Mouse (Mus musculus) urinary bladder, adult 2 months (tissue): ENCODE measurements around the gene Ccdc107. TPM values are rescaled to one million over a fixed set of nuclear protein-coding genes. Genes with fewer than 3 reads are reported as not detected.
"Not testable (repeated sequence)": the region's sequence is repeated elsewhere in the genome, so short reads cannot be mapped to it uniquely, and the experiment has no call there.

Experiments
- DNase-seq: peaks from one replicate; pipeline ENCODE4 v3.0.0; 2022; ENCODE audit warnings: low spot score
- polyA plus RNA-seq: library from polyadenylated mRNA; depleted of rRNA; stranded (reverse); fragments of >200 nt; gene quantifications from 2 replicates; pipeline ENCODE4 v1.2.3, GENCODE M21; 2012

The Ccdc107 gene
- polyA plus RNA-seq, 1 experiment: 290 TPM

DNA sequence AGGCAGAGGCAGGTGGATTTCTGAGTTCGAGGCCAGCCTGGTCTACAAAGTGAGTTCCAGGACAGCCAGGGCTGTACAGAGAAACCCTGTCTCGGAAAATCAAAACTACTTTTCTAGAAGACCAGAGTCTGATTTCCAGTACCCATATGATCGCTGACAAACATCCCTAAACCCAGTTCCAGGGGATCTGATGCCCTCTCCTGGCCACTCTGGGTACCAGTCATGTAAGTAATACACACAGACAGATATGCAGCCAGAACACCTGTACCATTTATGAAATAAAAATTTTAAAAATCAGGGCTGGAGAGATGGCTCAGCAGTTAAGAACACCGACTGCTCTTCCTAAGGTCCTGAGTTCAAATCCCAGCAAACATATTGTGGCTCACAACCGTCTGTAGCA lies 7.0 kb upstream of the Ccdc107 start:
- not testable (repeated sequence) for DNase-seq

- DNase-seq: no peak
Measured at GRCm38 (mm10) chr4:43489611-43490010, 3.1 kb upstream of the Ccdc107 start.

DNA sequence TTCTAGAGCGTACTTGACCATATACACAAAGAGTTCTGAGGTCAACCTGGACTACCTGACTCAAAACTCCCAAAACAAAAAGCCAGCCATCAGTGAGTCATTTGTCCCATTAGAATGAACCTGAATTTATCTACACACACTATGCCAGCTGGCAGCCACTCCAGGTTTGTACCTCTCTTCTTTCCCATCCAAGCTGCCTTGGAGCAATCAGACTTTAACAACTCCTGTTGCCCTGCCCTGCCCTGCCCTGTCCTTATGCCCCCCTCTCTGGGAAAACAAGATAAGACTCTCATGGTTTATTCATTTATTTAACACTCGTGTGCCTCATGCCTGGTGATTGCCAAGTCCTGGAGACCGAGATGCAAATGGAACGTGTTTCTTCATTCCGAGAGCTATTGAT lies 1.9 kb upstream of the Ccdc107 start:
- DNase-seq: no peak

GRCm38 (mm10) chr4:43492101-43492820 lies 439 bp upstream of the Ccdc107 start:
- no peak for DNase-seq

GRCm38 (mm10) chr4:43493186-43493845 lies 616 bp downstream of the Ccdc107 start:
- DNase-seq: peak; percentile 98

DNA sequence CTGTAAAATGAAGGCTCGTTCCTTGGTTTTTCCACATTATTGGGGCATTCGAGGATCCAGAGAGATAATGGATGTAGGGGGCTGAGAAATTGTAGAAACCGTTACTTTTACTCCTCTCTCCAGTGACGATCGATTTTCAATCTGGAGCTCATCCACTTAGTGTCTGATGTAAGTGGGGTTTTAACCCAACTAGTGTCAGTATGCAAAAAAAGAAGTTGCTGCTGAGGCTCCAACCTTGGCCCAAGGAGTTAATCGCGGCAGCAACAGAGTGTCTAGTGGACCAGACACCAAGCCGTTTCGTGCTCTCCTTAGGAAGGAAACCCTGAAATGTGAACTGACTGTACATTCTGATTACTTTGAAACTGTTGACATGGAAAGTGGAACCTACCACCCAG lies 1.1 kb downstream of the Ccdc107 start:
- no peak for DNase-seq

GRCm38 (mm10) chr4:43496587-43496986 lies 3.9 kb downstream of the Ccdc107 start:
- no peak for DNase-seq

GRCm38 (mm10) chr4:43497405-43497804 lies 4.7 kb downstream of the Ccdc107 start:
- DNase-seq: no peak

DNA sequence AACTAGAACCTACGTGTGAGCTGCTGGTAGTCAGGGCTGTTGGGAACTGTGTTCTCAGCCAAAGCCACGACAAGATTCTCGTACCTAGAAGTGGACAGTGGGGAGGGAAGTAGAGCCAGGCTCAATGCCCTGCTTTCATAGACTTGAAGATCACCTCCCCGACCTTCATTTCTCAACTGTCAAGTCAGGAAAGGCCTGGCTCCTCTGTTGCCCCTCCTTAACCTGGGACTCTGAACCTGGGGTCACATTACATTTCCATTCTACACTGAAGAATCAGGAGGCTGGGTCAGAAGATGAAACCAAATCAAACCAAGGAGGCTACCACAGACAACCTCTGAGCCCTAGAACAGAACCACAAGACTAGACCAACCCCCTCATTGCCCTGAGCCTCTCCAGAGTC lies 5.2 kb downstream of the Ccdc107 start:
- no peak for DNase-seq

GRCm38 (mm10) chr4:43498983-43499382 lies 6.3 kb downstream of the Ccdc107 start:
- DNase-seq: no peak

DNA sequence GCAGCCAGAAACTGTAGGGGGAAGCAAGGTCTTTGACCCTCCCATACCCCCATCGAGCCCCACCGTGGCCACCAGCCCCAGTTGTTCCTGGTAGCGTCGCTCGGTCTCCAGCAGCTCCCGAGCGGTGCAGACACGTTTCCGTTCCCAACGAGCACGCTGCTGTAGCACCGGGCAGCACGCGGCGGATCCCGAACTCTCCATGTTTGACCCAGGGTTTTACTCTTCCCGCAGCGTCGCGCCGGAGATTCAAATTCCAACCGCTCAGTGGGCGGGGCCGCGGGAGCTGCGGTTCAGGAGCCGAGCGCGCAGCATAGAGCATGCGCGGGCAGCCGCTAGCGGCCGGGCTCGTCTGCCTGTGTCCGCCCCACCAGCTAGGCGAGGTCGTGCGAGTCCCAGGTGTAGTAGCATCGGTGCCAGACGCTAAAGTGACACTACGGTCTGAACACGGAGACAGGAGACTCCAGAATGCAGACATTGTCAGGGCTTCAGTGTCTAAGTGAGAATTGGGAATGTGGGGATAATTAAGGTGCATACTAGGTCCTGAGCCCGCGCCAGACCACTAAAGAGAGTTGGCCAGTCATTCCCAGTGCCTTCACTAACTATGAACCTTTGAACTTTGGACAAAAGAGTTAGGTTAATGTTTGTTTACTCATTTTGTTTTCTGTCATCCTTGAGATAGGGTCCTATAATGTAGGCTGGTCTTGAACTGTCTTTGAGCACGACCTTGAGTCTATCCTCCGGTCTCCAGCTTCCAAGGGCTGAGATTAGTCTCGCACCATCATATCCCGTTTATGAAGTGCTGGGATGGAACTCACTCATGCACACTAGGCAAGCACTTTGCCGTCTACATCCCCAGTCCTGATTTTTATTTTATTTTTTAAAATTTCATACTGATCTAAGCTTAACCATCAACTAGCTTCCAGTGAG lies 7.0 kb downstream of the Ccdc107 start, which contains the start of gene Arhgef39:
Gene Arhgef39, minus strand, starts transcription at position 289 of the 927 bp plus-strand sequence.
- peak; percentile 60 for DNase-seq

- no peak for DNase-seq
Measured at GRCm38 (mm10) chr4:43503041-43503440, 10.3 kb downstream of the Ccdc107 start.

- DNase-seq: no peak
Measured at GRCm38 (mm10) chr4:43503506-43503905, 10.8 kb downstream of the Ccdc107 start.

- DNase-seq: no peak
Measured at GRCm38 (mm10) chr4:43504269-43504668, 11.6 kb downstream of the Ccdc107 start.

DNA sequence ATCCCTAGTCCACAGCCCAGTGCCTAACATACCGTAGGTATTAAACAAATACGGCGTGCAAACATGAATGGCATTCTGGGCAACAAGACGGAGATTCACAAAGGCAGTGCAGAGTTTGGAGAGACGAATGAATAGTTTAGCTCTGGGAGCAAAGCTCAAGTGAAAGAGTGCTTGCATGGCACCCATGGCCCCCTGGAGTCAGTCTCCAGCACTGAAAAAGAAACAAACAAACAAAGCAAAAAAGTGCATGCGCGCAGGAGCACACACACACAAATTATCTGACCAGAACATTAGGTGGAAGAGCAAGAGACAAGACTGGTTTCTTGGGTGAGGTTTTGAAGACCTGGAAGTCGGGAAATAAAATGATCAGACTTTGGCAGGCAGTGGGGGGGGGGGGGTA lies 13.4 kb downstream of the Ccdc107 start:
- DNase-seq: no peak

GRCm38 (mm10) chr4:43506536-43507185 lies 14.0 kb downstream of the Ccdc107 start, which contains the start of gene Car9:
TSS of gene Car9 (plus strand) at chr4:43506966.
- peak; percentile 19 for DNase-seq

DNA sequence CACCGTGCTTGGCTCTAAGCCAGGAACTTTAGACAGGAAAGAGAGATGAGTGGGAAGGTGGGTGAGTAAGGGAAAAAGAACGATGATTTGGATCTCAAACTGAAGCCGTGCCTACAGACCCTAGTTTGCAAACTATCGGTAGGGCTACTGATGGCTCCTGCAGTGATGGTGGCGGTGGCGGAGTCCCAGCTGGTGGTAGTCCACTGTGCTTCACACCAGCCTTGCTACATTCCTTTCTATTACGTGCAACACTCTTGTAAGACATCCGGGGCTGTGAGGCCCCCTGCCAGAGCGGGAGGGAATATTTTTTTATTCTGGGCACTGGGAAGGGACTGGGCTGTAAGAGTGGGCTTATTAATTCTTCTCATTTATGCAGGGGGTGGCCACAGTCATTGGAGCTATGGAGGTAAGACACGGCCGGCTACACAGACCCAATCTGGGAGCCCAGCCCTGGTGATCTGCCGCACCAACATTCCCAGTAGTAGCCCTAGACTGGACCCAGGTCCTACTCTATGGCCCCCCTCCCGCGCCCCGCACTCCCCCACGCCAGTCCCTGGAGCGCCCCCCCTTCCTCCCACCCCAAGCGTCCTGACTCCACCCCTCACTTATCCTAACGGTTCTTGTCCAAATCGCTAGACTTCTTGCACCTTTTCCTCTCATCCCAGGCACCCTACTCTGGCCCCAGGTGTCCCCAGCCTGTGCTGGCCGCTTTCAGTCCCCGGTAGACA lies 15.4 kb downstream of the Ccdc107 start:
- DNase-seq: peak; percentile 31

DNA sequence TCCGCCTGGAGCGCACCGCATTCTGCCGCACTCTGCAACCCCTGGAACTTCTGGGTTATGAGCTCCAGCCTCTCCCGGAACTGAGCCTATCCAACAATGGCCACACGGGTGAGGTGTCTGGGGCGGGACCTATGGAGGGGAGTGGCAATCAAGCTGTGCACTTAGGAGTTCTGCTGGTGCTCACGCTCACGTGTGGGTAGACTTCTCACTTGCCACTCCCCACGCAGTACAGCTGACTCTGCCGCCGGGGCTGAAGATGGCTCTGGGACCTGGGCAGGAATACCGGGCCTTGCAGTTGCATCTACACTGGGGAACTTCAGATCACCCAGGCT lies 15.9 kb downstream of the Ccdc107 start:
- DNase-seq: peak; percentile 54

- no peak for DNase-seq
Measured at GRCm38 (mm10) chr4:43509109-43509508, 16.4 kb downstream of the Ccdc107 start.

- peak; percentile 30 for DNase-seq
Measured at GRCm38 (mm10) chr4:43511675-43512454, 19.2 kb downstream of the Ccdc107 start.
